Mouse (Mus musculus) bone marrow, adult 2 months (tissue): ENCODE results near the gene Rad51b. TPM values are rescaled to one million over a fixed set of nuclear protein-coding genes. Genes with fewer than 3 reads are reported as not detected.

ENCODE experiments used
- H3K27ac ChIP-seq: fragments of 200-500 bp; 2 replicates; pipeline ENCODE4 v1.5.1; 2012; ENCODE audit warnings: low read depth, mild to moderate bottlenecking, control low read depth, inconsistent platforms, low read length; ENCODE audit not compliant: control insufficient read depth, poor library complexity, insufficient read depth
- H3K4me1 ChIP-seq: fragments of 200-500 bp; 2 replicates; pipeline ENCODE4 v1.6.1; 2011; ENCODE audit warnings: low read length; ENCODE audit not compliant: control insufficient read depth, insufficient read depth
- H3K4me3 ChIP-seq: fragments of 200-500 bp; replicated peaks from 2 replicates; pipeline ENCODE3; 2011; ENCODE audit warnings: mild to moderate bottlenecking, low read depth, low read length, control low read depth; ENCODE audit not compliant: control insufficient read depth
- CTCF ChIP-seq: fragments of 200-500 bp; IDR thresholded peaks from 2 replicates; pipeline ENCODE4 v1.5.1; 2011; ENCODE audit warnings: low read length, control low read depth; ENCODE audit not compliant: control insufficient read depth, insufficient read depth
- POLR2A ChIP-seq: fragments of 200-500 bp; IDR thresholded peaks from 2 replicates; pipeline ENCODE4 v1.6.1; 2011; ENCODE audit warnings: low read depth, mild to moderate bottlenecking, control low read depth, low read length, borderline replicate concordance; ENCODE audit not compliant: control insufficient read depth
- WGBS: fragments of 180-500 bp; shearing (Covaris S2); methylation state at CpG from one replicate; pipeline ENCODE4 v1.1.7; 2018; 5-methylcytosine and 5-hydroxymethylcytosine counted together
- polyA plus RNA-seq: library from polyadenylated mRNA; stranded (reverse); fragments of >200 nt; gene quantifications from 2 replicates; pipeline ENCODE4 v1.2.4, GENCODE M21; 2011; ENCODE audit warnings: low replicate concordance; ENCODE audit not compliant: missing spikeins, insufficient read depth, insufficient read length

Rad51b gene
- polyA plus RNA-seq, 1 experiment = 2.3 TPM

- Histone ChIP-seq H3K4me3 (no peak overlapping the region), H3K27ac (no peak overlapping the region), H3K4me1 (no peaks in the 10 kb centered on the region)
- no peak for TF ChIP-seq CTCF
- TF ChIP-seq POLR2A = no peak
- WGBS = 91% methylated on average over 10 of the region's 10 CpGs
These were observed 215.3 kb downstream of the Rad51b start for GRCm38 (mm10) chr12:79512205-79512886.

GRCm38 (mm10) chr12:79512982-79513681 is 216.1 kb downstream of the Rad51b start:
- TF ChIP-seq POLR2A = no peak
- no peak for TF ChIP-seq CTCF
- no peak overlapping the region for H3K27ac ChIP-seq
- WGBS = 78% methylated on average over 5 of the region's 5 CpGs
- H3K4me1 ChIP-seq = no peaks in the 10 kb centered on the region
- H3K4me3 ChIP-seq = no peak overlapping the region

- Histone ChIP-seq H3K27ac (no peak overlapping the region), H3K4me3 (no peak overlapping the region), H3K4me1 (no peaks in the 10 kb centered on the region)
- TF ChIP-seq POLR2A (no peak), CTCF (no peak)
- 92% methylated on average over 3 of the region's 3 CpGs for WGBS
These were observed 217.6 kb downstream of the Rad51b start for GRCm38 (mm10) chr12:79514680-79515079.

GRCm38 (mm10) chr12:79522374-79522773 is 225.3 kb downstream of the Rad51b start:
- TF ChIP-seq POLR2A (no peak), CTCF (no peak)
- Histone ChIP-seq H3K4me3 (no peak overlapping the region), H3K4me1 (no peaks in the 10 kb centered on the region), H3K27ac (no peak overlapping the region)
- WGBS = 89% methylated on average over 1 of the region's 1 CpGs

- Histone ChIP-seq H3K27ac (no peak overlapping the region), H3K4me3 (no peak overlapping the region), H3K4me1 (no peaks in the 10 kb centered on the region)
- WGBS = 81% methylated on average over 14 of the region's 14 CpGs
- no peak for TF ChIP-seq POLR2A
- no peak for TF ChIP-seq CTCF
These were observed 228.1 kb downstream of the Rad51b start for GRCm38 (mm10) chr12:79524941-79525871.

GRCm38 (mm10) chr12:79525872-79526271 is 228.8 kb downstream of the Rad51b start:
- H3K27ac ChIP-seq = no peak overlapping the region
- WGBS = 90% methylated on average over 8 of the region's 8 CpGs
- H3K4me1 ChIP-seq = no peaks in the 10 kb centered on the region
- H3K4me3 ChIP-seq = no peak overlapping the region
- TF ChIP-seq POLR2A = no peak
- TF ChIP-seq CTCF = no peak

GRCm38 (mm10) chr12:79527222-79527621 is 230.1 kb downstream of the Rad51b start:
- 77% methylated on average over 3 of the region's 3 CpGs for WGBS
- TF ChIP-seq CTCF = no peak
- TF ChIP-seq POLR2A = no peak
- Histone ChIP-seq H3K27ac (no peak overlapping the region), H3K4me3 (no peak overlapping the region), H3K4me1 (no peaks in the 10 kb centered on the region)

- Histone ChIP-seq H3K4me3 (no peak overlapping the region), H3K27ac (no peak overlapping the region), H3K4me1 (no peaks in the 10 kb centered on the region)
- TF ChIP-seq CTCF (no peak), POLR2A (no peak)
- 88% methylated on average over 10 of the region's 10 CpGs for WGBS
These were observed 233.3 kb downstream of the Rad51b start for GRCm38 (mm10) chr12:79530275-79530902.
